Mouse (Mus musculus) limb, embryonic 14.5 days (tissue): ENCODE measurements around the gene Pih1d1. TPM values are rescaled to one million over a fixed set of nuclear protein-coding genes. Genes with fewer than 3 reads are reported as not detected.
A peak's percentile ranks its signal among the peaks of the same experiment; 100 is the strongest.

ENCODE experiments used
- ATAC-seq: fragments of 200-750 bp; cut with Nextera tagmentation; 2 replicates; pipeline ENCODE4 v1.8.0; 2017; ENCODE audit warnings: low read depth, moderate number of reproducible peaks, moderate TSS enrichment; ENCODE audit not compliant: low FRiP score
- DNase-seq: peaks from one replicate; pipeline ENCODE4 v3.0.0-alpha.2; 2015; ENCODE audit warnings: low spot score
- H3K27ac ChIP-seq: fragments of 300-500 bp; sonication (generic); replicated peaks from 2 replicates; pipeline ENCODE4 v1.5.1; 2014; ENCODE audit warnings: low read depth, mild to moderate bottlenecking, low read length, moderate library complexity, mixed read lengths
- H3K27me3 ChIP-seq: fragments of 300-500 bp; sonication (generic); 2 replicates; pipeline ENCODE4 v1.6.1; 2014; ENCODE audit warnings: low read length, mixed read lengths; ENCODE audit not compliant: control insufficient read depth, insufficient read depth
- H3K36me3 ChIP-seq: fragments of 300-500 bp; sonication (generic); 2 replicates; pipeline ENCODE4 v1.6.1; 2014; ENCODE audit warnings: mild to moderate bottlenecking, low read length, moderate library complexity, mixed read lengths; ENCODE audit not compliant: control insufficient read depth, insufficient read depth
- H3K4me1 ChIP-seq: fragments of 300-500 bp; sonication (generic); 2 replicates; pipeline ENCODE4 v1.6.1; 2014; ENCODE audit warnings: antibody characterized with exemption, low read length, mixed read lengths; ENCODE audit not compliant: control insufficient read depth, insufficient read depth
- H3K4me2 ChIP-seq: fragments of 300-500 bp; sonication (generic); replicated peaks from 2 replicates; pipeline ENCODE4 v1.6.1; 2014; ENCODE audit warnings: low read depth, mild to moderate bottlenecking, low read length, moderate library complexity; ENCODE audit not compliant: severe bottlenecking
- H3K4me3 ChIP-seq: fragments of 300-500 bp; sonication (generic); replicated peaks from 2 replicates; pipeline ENCODE4 v1.5.1; 2014; ENCODE audit warnings: low read length
- H3K9ac ChIP-seq: fragments of 300-500 bp; sonication (generic); 2 replicates; pipeline ENCODE4 v1.6.1; 2014; ENCODE audit warnings: mild to moderate bottlenecking, low read depth, low read length, moderate library complexity; ENCODE audit not compliant: severe bottlenecking
- H3K9me3 ChIP-seq: fragments of 300-500 bp; sonication (generic); 2 replicates; pipeline ENCODE4 v1.6.1; 2016; ENCODE audit warnings: low read length; ENCODE audit not compliant: control insufficient read depth
- POLR2A ChIP-seq: fragments of 200-500 bp; IDR thresholded peaks from 2 replicates; pipeline ENCODE4 v1.8.0; 2012; ENCODE audit warnings: inconsistent platforms, mild to moderate bottlenecking, moderate library complexity, borderline replicate concordance; ENCODE audit not compliant: insufficient read depth, insufficient read length; ENCODE audit errors: extremely low read depth
- WGBS: fragments of 180-500 bp; shearing (Covaris S2); extraction: QIAGEN DNeasy Blood & Tissue Kit; methylation state at CpG from one replicate; pipeline ENCODE4 v1.1.7; 2014; 5-methylcytosine and 5-hydroxymethylcytosine counted together
- polyA plus RNA-seq, 2 experiments: library from polyadenylated mRNA; depleted of rRNA in 1 of 2; stranded (reverse) in 1 of 2; unstranded in 1 of 2; fragments of >200 nt; fragmentation: Nextera tagmentation in 1 of 2; extraction: Ambion mirVana in 1 of 2; gene quantifications; 2 replicates each; pipeline versions ENCODE4 v1.2.1 to v1.2.3; 2012 to 2014

Pih1d1 gene
- polyA plus RNA-seq, 2 experiments, result 86.4 to 115 TPM

- Histone ChIP-seq H3K4me1 (peaks cover 4% of the 10 kb centered on the region), H3K36me3 (no peaks in the 10 kb centered on the region), H3K4me3 (no peak overlapping the region), H3K27ac (no peak overlapping the region), H3K9me3 (no peaks in the 10 kb centered on the region), H3K4me2 (no peak overlapping the region), H3K27me3 (no peaks in the 10 kb centered on the region), H3K9ac (no peak overlapping the region)
- DNase-seq (no peak), ATAC-seq (no peak)
- no peak for TF ChIP-seq POLR2A
- 91% methylated on average over 6 of the region's 6 CpGs for WGBS
These were observed 36.1 kb downstream of the Pih1d1 start for GRCm38 (mm10) chr7:45190186-45190585.

GRCm38 (mm10) chr7:45191161-45191560 is 37.1 kb downstream of the Pih1d1 start:
- no peaks in the 10 kb centered on the region for H3K36me3 ChIP-seq
- H3K27me3 ChIP-seq, result no peaks in the 10 kb centered on the region
- no peak for DNase-seq
- H3K4me3 ChIP-seq, result no peak overlapping the region
- H3K9me3 ChIP-seq, result no peaks in the 10 kb centered on the region
- ATAC-seq, result no peak
- no peak for TF ChIP-seq POLR2A
- 64% methylated on average over 2 of the region's 2 CpGs for WGBS
- H3K4me2 ChIP-seq, result no peak overlapping the region
- H3K4me1 ChIP-seq, result peaks cover 4% of the 10 kb centered on the region
- H3K27ac ChIP-seq, result no peak overlapping the region
- no peak overlapping the region for H3K9ac ChIP-seq

DNA sequence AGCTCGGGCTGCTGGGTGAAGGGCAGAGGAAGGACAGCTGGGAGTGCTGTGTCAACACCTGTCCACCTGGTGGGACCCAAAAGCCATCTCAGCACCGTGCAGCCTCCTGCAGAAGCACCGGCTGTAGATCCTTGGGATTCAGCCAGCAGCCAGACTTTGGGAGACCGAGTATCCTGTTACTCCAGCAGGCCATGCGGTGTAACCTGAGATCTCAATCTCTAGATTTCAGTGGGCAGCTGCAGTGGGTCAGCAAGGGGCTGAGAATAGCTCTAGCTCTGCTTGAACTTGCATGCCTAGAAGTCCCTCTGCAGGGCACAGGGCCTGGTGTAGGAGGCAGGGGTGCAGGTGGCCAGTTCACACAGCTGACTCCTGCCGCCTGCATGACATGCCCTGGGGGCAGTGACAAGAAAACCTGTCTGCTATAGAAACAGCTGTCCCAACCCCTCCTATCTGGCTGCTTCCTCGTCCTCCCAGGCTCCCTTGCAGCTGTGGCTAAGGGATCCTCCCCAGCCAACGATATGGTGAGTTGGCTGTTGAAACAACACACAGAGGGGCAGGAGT is 37.8 kb downstream of the Pih1d1 start:
- Histone ChIP-seq H3K4me1 (peaks cover 4% of the 10 kb centered on the region), H3K36me3 (no peaks in the 10 kb centered on the region), H3K4me3 (no peak overlapping the region), H3K27ac (0 out of 2 replicates have a peak overlapping the region, but pooled peaks have one; percentile 3), H3K4me2 (no peak overlapping the region), H3K9me3 (no peaks in the 10 kb centered on the region), H3K9ac (no peak overlapping the region), H3K27me3 (no peaks in the 10 kb centered on the region)
- ATAC-seq (peak; percentile 89), DNase-seq (peak; percentile 74)
- WGBS, result 9% methylated on average over 8 of the region's 8 CpGs
- TF ChIP-seq POLR2A, result no peak

GRCm38 (mm10) chr7:45192585-45193310 is 38.6 kb downstream of the Pih1d1 start:
- Histone ChIP-seq H3K4me2 (no peak overlapping the region), H3K36me3 (no peaks in the 10 kb centered on the region), H3K27me3 (no peaks in the 10 kb centered on the region), H3K4me3 (no peak overlapping the region), H3K4me1 (peaks cover 4% of the 10 kb centered on the region), H3K9ac (0 out of 2 replicates have a peak overlapping the region, but pooled peaks have one; percentile 25), H3K9me3 (no peaks in the 10 kb centered on the region), H3K27ac (no peak overlapping the region)
- no peak for ATAC-seq
- no peak for DNase-seq
- no peak for TF ChIP-seq POLR2A
- 74% methylated on average over 7 of the region's 7 CpGs for WGBS

GRCm38 (mm10) chr7:45193406-45193805 is 39.3 kb downstream of the Pih1d1 start:
- Histone ChIP-seq H3K4me2 (no peak overlapping the region), H3K27ac (no peak overlapping the region), H3K4me1 (peaks cover 4% of the 10 kb centered on the region), H3K27me3 (no peaks in the 10 kb centered on the region), H3K36me3 (no peaks in the 10 kb centered on the region), H3K9me3 (no peaks in the 10 kb centered on the region), H3K9ac (peak overlapping the region; percentile 25; the same call in 1 of the 2 replicates), H3K4me3 (no peak overlapping the region)
- TF ChIP-seq POLR2A, result no peak
- DNase-seq (no peak), ATAC-seq (no peak)
- 63% methylated on average over 5 of the region's 5 CpGs for WGBS
